Mouse (Mus musculus): ENCODE measurements around the gene Eya3. TPM values are rescaled to one million over a fixed set of nuclear protein-coding genes. Genes with fewer than 3 reads are reported as not detected.

The Eya3 gene
- polyA plus RNA-seq, 1 experiment from 2014 or later, result 13.2 TPM

DNA sequence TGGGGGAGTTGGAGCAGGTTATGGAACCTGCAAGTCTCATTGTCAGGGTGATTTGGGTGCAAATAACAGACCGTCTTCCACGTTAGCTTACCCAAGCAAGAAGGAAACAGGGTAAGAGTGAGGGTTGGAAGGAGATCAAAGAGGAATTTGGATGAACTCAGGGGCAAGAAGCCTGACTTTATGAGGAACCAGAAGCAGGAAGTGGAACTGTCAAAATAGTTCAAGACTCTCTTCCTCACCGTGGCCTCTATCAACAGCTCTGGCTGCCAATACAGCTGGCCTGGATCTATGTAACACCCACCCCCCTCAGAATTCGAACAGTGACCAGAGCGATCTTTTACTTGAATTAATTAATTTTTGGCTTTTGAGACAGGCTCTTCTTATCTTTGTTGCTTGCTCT, 33.0 kb upstream of the Eya3 start:
- no peak for ATAC-seq (ENCODE audit: low read depth)
- Histone ChIP-seq H3K36me3 (ENCODE audit: control insufficient read depth, insufficient read depth, low read length) (no peaks in the 10 kb centered on the region), H3K9ac (replicated peaks; ENCODE audit: low read depth, low read length) (no peak overlapping the region), H3K27me3 (ENCODE audit: control insufficient read depth, insufficient read depth, low read length) (no peaks in the 10 kb centered on the region), H3K4me3 (ENCODE audit: low read depth, low read length) (no peak overlapping the region), H3K4me1 (ENCODE audit: control insufficient read depth, insufficient read depth, low read length) (no peaks in the 10 kb centered on the region), H3K9me3 (ENCODE audit: control insufficient read depth, low read length) (no peaks in the 10 kb centered on the region), H3K27ac (ENCODE audit: low read depth, low read length) (no peak overlapping the region), H3K4me2 (ENCODE audit: low read depth, low read length) (no peak overlapping the region)
- 80% methylated on average over 5 of the region's 5 CpGs for WGBS

- ATAC-seq (ENCODE audit: low read depth), result no peak
- Histone ChIP-seq H3K9me3 (ENCODE audit: control insufficient read depth, low read length) (no peaks in the 10 kb centered on the region), H3K4me3 (ENCODE audit: low read depth, low read length) (no peak overlapping the region), H3K4me2 (ENCODE audit: low read depth, low read length) (no peak overlapping the region), H3K9ac (replicated peaks; ENCODE audit: low read depth, low read length) (no peak overlapping the region), H3K27ac (ENCODE audit: low read depth, low read length) (no peak overlapping the region), H3K36me3 (ENCODE audit: control insufficient read depth, insufficient read depth, low read length) (no peaks in the 10 kb centered on the region), H3K4me1 (ENCODE audit: control insufficient read depth, insufficient read depth, low read length) (no peaks in the 10 kb centered on the region), H3K27me3 (ENCODE audit: control insufficient read depth, insufficient read depth, low read length) (no peaks in the 10 kb centered on the region)
- WGBS, result 72% methylated on average over 4 of the region's 4 CpGs
Observed at GRCm38 (mm10) chr4:132608147-132608546, 30.6 kb upstream of the Eya3 start.

GRCm38 (mm10) chr4:132610301-132610984, 28.3 kb upstream of the Eya3 start:
- ATAC-seq (ENCODE audit: low read depth), result no peak
- H3K27ac ChIP-seq (ENCODE audit: low read depth, low read length), result no peak overlapping the region
- H3K9me3 ChIP-seq (ENCODE audit: control insufficient read depth, low read length), result no peaks in the 10 kb centered on the region
- no peaks in the 10 kb centered on the region for H3K27me3 ChIP-seq (ENCODE audit: control insufficient read depth, insufficient read depth, low read length)
- no peaks in the 10 kb centered on the region for H3K4me1 ChIP-seq (ENCODE audit: control insufficient read depth, insufficient read depth, low read length)
- no peak overlapping the region for H3K4me2 ChIP-seq (ENCODE audit: low read depth, low read length)
- no peaks in the 10 kb centered on the region for H3K36me3 ChIP-seq (ENCODE audit: control insufficient read depth, insufficient read depth, low read length)
- no peak overlapping the region for H3K4me3 ChIP-seq (ENCODE audit: low read depth, low read length)
- H3K9ac ChIP-seq (replicated peaks; ENCODE audit: low read depth, low read length), result no peak overlapping the region
- 82% methylated on average over 3 of the region's 3 CpGs for WGBS

- H3K27ac ChIP-seq (ENCODE audit: low read depth, low read length), result no peak overlapping the region
- H3K4me2 ChIP-seq (ENCODE audit: low read depth, low read length), result no peak overlapping the region
- 85% methylated on average over 8 of the region's 8 CpGs for WGBS
- H3K4me3 ChIP-seq (ENCODE audit: low read depth, low read length), result no peak overlapping the region
- H3K27me3 ChIP-seq (ENCODE audit: control insufficient read depth, insufficient read depth, low read length), result no peaks in the 10 kb centered on the region
- no peak overlapping the region for H3K9ac ChIP-seq (replicated peaks; ENCODE audit: low read depth, low read length)
- ATAC-seq (ENCODE audit: low read depth), result no peak
- no peaks in the 10 kb centered on the region for H3K4me1 ChIP-seq (ENCODE audit: control insufficient read depth, insufficient read depth, low read length)
- no peaks in the 10 kb centered on the region for H3K9me3 ChIP-seq (ENCODE audit: control insufficient read depth, low read length)
- no peaks in the 10 kb centered on the region for H3K36me3 ChIP-seq (ENCODE audit: control insufficient read depth, insufficient read depth, low read length)
Observed at GRCm38 (mm10) chr4:132611320-132611719, 27.5 kb upstream of the Eya3 start.

GRCm38 (mm10) chr4:132617873-132618272, 20.9 kb upstream of the Eya3 start:
- ATAC-seq (ENCODE audit: low read depth), result no peak
- Histone ChIP-seq H3K9me3 (ENCODE audit: control insufficient read depth, low read length) (no peaks in the 10 kb centered on the region), H3K4me1 (ENCODE audit: control insufficient read depth, insufficient read depth, low read length) (no peaks in the 10 kb centered on the region), H3K27ac (ENCODE audit: low read depth, low read length) (no peak overlapping the region), H3K27me3 (ENCODE audit: control insufficient read depth, insufficient read depth, low read length) (no peaks in the 10 kb centered on the region), H3K4me2 (ENCODE audit: low read depth, low read length) (no peak overlapping the region), H3K4me3 (ENCODE audit: low read depth, low read length) (no peak overlapping the region), H3K9ac (replicated peaks; ENCODE audit: low read depth, low read length) (no peak overlapping the region), H3K36me3 (ENCODE audit: control insufficient read depth, insufficient read depth, low read length) (no peaks in the 10 kb centered on the region)
- WGBS, result 93% methylated on average over 6 of the region's 6 CpGs

- no peaks in the 10 kb centered on the region for H3K27me3 ChIP-seq (ENCODE audit: control insufficient read depth, insufficient read depth, low read length)
- no peaks in the 10 kb centered on the region for H3K36me3 ChIP-seq (ENCODE audit: control insufficient read depth, insufficient read depth, low read length)
- no peaks in the 10 kb centered on the region for H3K4me1 ChIP-seq (ENCODE audit: control insufficient read depth, insufficient read depth, low read length)
- H3K9me3 ChIP-seq (ENCODE audit: control insufficient read depth, low read length), result no peaks in the 10 kb centered on the region
- no peak overlapping the region for H3K4me3 ChIP-seq (ENCODE audit: low read depth, low read length)
- no peak for ATAC-seq (ENCODE audit: low read depth)
- no peak overlapping the region for H3K27ac ChIP-seq (ENCODE audit: low read depth, low read length)
- WGBS, result 80% methylated on average over 10 of the region's 10 CpGs
- H3K4me2 ChIP-seq (ENCODE audit: low read depth, low read length), result no peak overlapping the region
- no peak overlapping the region for H3K9ac ChIP-seq (replicated peaks; ENCODE audit: low read depth, low read length)
Observed at GRCm38 (mm10) chr4:132618850-132619375, 19.9 kb upstream of the Eya3 start.

GRCm38 (mm10) chr4:132620134-132620533, 18.7 kb upstream of the Eya3 start:
- H3K9me3 ChIP-seq (ENCODE audit: control insufficient read depth, low read length), result no peaks in the 10 kb centered on the region
- H3K9ac ChIP-seq (replicated peaks; ENCODE audit: low read depth, low read length), result no peak overlapping the region
- WGBS, result 88% methylated on average over 4 of the region's 4 CpGs
- no peaks in the 10 kb centered on the region for H3K27me3 ChIP-seq (ENCODE audit: control insufficient read depth, insufficient read depth, low read length)
- H3K4me3 ChIP-seq (ENCODE audit: low read depth, low read length), result no peak overlapping the region
- H3K4me2 ChIP-seq (ENCODE audit: low read depth, low read length), result no peak overlapping the region
- H3K27ac ChIP-seq (ENCODE audit: low read depth, low read length), result no peak overlapping the region
- ATAC-seq (ENCODE audit: low read depth), result no peak
- H3K36me3 ChIP-seq (ENCODE audit: control insufficient read depth, insufficient read depth, low read length), result no peaks in the 10 kb centered on the region
- H3K4me1 ChIP-seq (ENCODE audit: control insufficient read depth, insufficient read depth, low read length), result no peaks in the 10 kb centered on the region

DNA sequence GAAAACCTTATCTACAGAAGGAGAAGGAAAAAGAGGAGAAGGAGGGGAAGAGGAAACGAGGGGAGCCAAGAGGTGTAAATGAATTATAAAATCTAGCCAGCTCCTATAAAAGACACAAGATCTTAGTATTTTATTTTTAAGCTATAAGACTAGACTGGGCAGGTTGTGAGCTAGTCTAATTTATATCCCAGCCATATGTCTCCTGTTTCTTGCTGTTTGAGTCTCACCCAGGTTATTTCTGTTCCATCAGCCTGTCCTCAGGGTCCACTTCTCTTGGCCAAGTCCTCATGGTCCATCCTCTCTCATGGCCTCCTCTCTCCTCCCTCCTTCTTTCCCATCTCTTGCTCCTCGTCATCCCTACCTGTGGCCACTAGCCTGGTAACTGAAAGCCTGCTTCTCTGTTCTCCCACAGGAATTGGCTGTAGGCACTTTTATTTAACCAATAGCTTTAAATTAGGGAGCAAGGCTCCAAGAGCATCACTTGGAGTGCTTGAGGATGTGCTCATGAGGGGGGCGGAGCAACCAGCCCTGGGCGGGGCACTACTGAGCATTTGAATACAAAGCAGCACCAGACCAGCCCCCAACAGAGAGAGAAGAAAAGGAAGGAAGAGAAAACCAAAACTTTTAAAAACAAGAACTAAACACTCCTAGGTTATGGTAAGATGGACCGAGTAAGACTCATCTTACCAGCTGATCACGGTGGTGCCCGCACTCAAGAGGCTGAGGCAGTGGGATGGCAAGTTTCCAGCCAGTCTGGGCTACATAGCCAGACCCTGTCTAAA, 17.3 kb upstream of the Eya3 start:
- 71% methylated on average over 7 of the region's 7 CpGs for WGBS

GRCm38 (mm10) chr4:132624034-132624657, 14.6 kb upstream of the Eya3 start:
- Histone ChIP-seq H3K4me3 (ENCODE audit: low read depth, low read length) (no peak overlapping the region), H3K4me2 (ENCODE audit: low read depth, low read length) (no peak overlapping the region), H3K36me3 (ENCODE audit: control insufficient read depth, insufficient read depth, low read length) (no peaks in the 10 kb centered on the region), H3K9me3 (ENCODE audit: control insufficient read depth, low read length) (no peaks in the 10 kb centered on the region), H3K27me3 (ENCODE audit: control insufficient read depth, insufficient read depth, low read length) (no peaks in the 10 kb centered on the region), H3K27ac (ENCODE audit: low read depth, low read length) (no peak overlapping the region), H3K4me1 (ENCODE audit: control insufficient read depth, insufficient read depth, low read length) (no peaks in the 10 kb centered on the region), H3K9ac (replicated peaks; ENCODE audit: low read depth, low read length) (no peak overlapping the region)
- no peak for ATAC-seq (ENCODE audit: low read depth)
- WGBS, result 82% methylated on average over 5 of the region's 5 CpGs

More for the DNA sequence above, 17.3 kb upstream of the Eya3 start:
- no peak overlapping the region for H3K4me3 ChIP-seq (ENCODE audit: low read depth, low read length)
- H3K9me3 ChIP-seq (ENCODE audit: control insufficient read depth, low read length), result no peaks in the 10 kb centered on the region
- no peak overlapping the region for H3K27ac ChIP-seq (ENCODE audit: low read depth, low read length)
- H3K4me2 ChIP-seq (ENCODE audit: low read depth, low read length), result no peak overlapping the region
- H3K9ac ChIP-seq (replicated peaks; ENCODE audit: low read depth, low read length), result no peak overlapping the region
- no peaks in the 10 kb centered on the region for H3K27me3 ChIP-seq (ENCODE audit: control insufficient read depth, insufficient read depth, low read length)
- H3K36me3 ChIP-seq (ENCODE audit: control insufficient read depth, insufficient read depth, low read length), result no peaks in the 10 kb centered on the region
- no peak for ATAC-seq (ENCODE audit: low read depth)
- no peaks in the 10 kb centered on the region for H3K4me1 ChIP-seq (ENCODE audit: control insufficient read depth, insufficient read depth, low read length)
